Mouse (Mus musculus) kidney, adult 9 months (tissue): ENCODE data around the gene Nipal4.

ENCODE experiments used
- DNase-seq: peaks from one replicate; pipeline ENCODE4 v3.0.0; 2022

Nipal4 gene

GRCm38 (mm10) chr11:46113211-46113610, 53.1 kb downstream of the Nipal4 start:
- no peak for DNase-seq

- DNase-seq, result no peak
Observed at GRCm38 (mm10) chr11:46110945-46111287, 55.4 kb downstream of the Nipal4 start.

GRCm38 (mm10) chr11:46110156-46110944, 56.0 kb downstream of the Nipal4 start:
- DNase-seq, result no peak

GRCm38 (mm10) chr11:46109206-46109605, 57.1 kb downstream of the Nipal4 start:
- DNase-seq, result no peak

- no peak for DNase-seq
Observed at GRCm38 (mm10) chr11:46107046-46107445, 59.3 kb downstream of the Nipal4 start.

GRCm38 (mm10) chr11:46102107-46102506, 64.2 kb downstream of the Nipal4 start:
- DNase-seq, result no peak
